Mouse (Mus musculus) G1E (cell line): Measurements from ENCODE around the gene Mmd2. TPM values are rescaled to one million over a fixed set of nuclear protein-coding genes. Genes with fewer than 3 reads are reported as not detected.

Source experiments
- ATAC-seq: 2 replicates; pipeline ENCODE4 v1.8.0; 2016; ENCODE audit warnings: mild to moderate bottlenecking; ENCODE audit not compliant: insufficient number of reproducible peaks, poor library complexity, low FRiP score, severe bottlenecking; ENCODE audit errors: extremely low read depth
- DNase-seq: peaks from one replicate; pipeline ENCODE4 v3.0.0; 2012; ENCODE audit warnings: low spot score
- H3K27me3 ChIP-seq: 2 replicates; pipeline ENCODE4 v1.6.1; 2012; ENCODE audit warnings: mild to moderate bottlenecking, low read length, inconsistent platforms; ENCODE audit not compliant: insufficient read depth
- H3K36me3 ChIP-seq: replicated peaks from 2 replicates; pipeline ENCODE3; 2012; ENCODE audit warnings: mild to moderate bottlenecking, inconsistent platforms
- H3K4me1 ChIP-seq: 2 replicates; pipeline ENCODE4 v1.6.1; 2012; ENCODE audit warnings: low read depth, low read length, inconsistent platforms, mixed read lengths; ENCODE audit not compliant: insufficient read depth
- H3K4me3 ChIP-seq: 2 replicates; pipeline ENCODE4 v1.5.1; 2012; ENCODE audit warnings: low read depth, mild to moderate bottlenecking, inconsistent platforms, low read length, moderate library complexity, mixed read lengths
- H3K9me3 ChIP-seq: replicated peaks from 2 replicates; pipeline ENCODE4 v1.6.1; 2012; ENCODE audit warnings: inconsistent platforms
- CTCF ChIP-seq: IDR thresholded peaks from 2 replicates; pipeline ENCODE4 v1.5.1; 2012; ENCODE audit warnings: low read depth, low read length, inconsistent platforms, mixed read lengths
- GATA1 ChIP-seq: IDR thresholded peaks from 2 replicates; pipeline ENCODE4 v1.6.1; 2012; ENCODE audit warnings: borderline replicate concordance, low read length, inconsistent platforms, mixed read lengths
- GATA2 ChIP-seq: IDR thresholded peaks from 2 replicates; pipeline ENCODE4 v1.6.1; 2012; ENCODE audit warnings: low read depth, low read length, inconsistent platforms, borderline replicate concordance
- POLR2AphosphoS5 ChIP-seq: IDR thresholded peaks from 2 replicates; pipeline ENCODE4 v1.6.1; 2012; ENCODE audit warnings: low read depth, low read length, inconsistent platforms; ENCODE audit not compliant: insufficient replicate concordance
- TAL1 ChIP-seq: conservative IDR thresholded peaks from 2 replicates; pipeline ENCODE4 v1.6.1; 2012; ENCODE audit warnings: low read depth, low read length, inconsistent platforms, mixed read lengths
- polyA plus RNA-seq: library from polyadenylated mRNA; stranded (reverse); fragments of >175 nt; gene quantifications from 2 replicates; pipeline ENCODE4 v1.2.3, GENCODE M21; 2012
- total RNA-seq, 2 experiments: library from RNA; stranded (forward) in 1 of 2; stranded (reverse) in 1 of 2; fragments of 200-1000 nt in 1 of 2; fragments of >200 nt in 1 of 2; fragmentation: Nextera tagmentation in 1 of 2; gene quantifications; 2 replicates each; pipeline ENCODE4 v1.2.3; 2014 to 2017

Mmd2 gene
- total and polyA plus RNA-seq, 3 experiments, result 0.16 TPM; not detected in 2

- no peaks in the 10 kb centered on the region for H3K9me3 ChIP-seq
- H3K27me3 ChIP-seq, result no peaks in the 10 kb centered on the region
- no peak for ATAC-seq
- no peak for DNase-seq
- peaks cover 6% of the 10 kb centered on the region for H3K4me1 ChIP-seq
- peaks cover 72% of the 10 kb centered on the region for H3K36me3 ChIP-seq
- TF ChIP-seq POLR2AphosphoS5 (no peak), TAL1 (no peak), GATA1 (no peak), GATA2 (no peak), CTCF (no peak)
- no peak overlapping the region for H3K4me3 ChIP-seq
Measured at GRCm38 (mm10) chr5:142641331-142642051, 32.9 kb upstream of the Mmd2 start.

GRCm38 (mm10) chr5:142640088-142640487 lies 31.5 kb upstream of the Mmd2 start:
- H3K4me1 ChIP-seq, result peaks cover 7% of the 10 kb centered on the region
- H3K27me3 ChIP-seq, result no peaks in the 10 kb centered on the region
- no peaks in the 10 kb centered on the region for H3K9me3 ChIP-seq
- TF ChIP-seq GATA2 (no peak), TAL1 (no peak), POLR2AphosphoS5 (no peak), CTCF (no peak), GATA1 (no peak)
- no peak overlapping the region for H3K4me3 ChIP-seq
- DNase-seq (no peak), ATAC-seq (no peak)
- H3K36me3 ChIP-seq, result peaks cover 82% of the 10 kb centered on the region

GRCm38 (mm10) chr5:142637823-142638222 lies 29.2 kb upstream of the Mmd2 start:
- Histone ChIP-seq H3K27me3 (no peaks in the 10 kb centered on the region), H3K36me3 (peaks cover 100% of the 10 kb centered on the region), H3K4me1 (peaks cover 7% of the 10 kb centered on the region), H3K9me3 (no peaks in the 10 kb centered on the region), H3K4me3 (no peak overlapping the region)
- ATAC-seq (no peak), DNase-seq (no peak)
- TF ChIP-seq TAL1, result no peak
- no peak for TF ChIP-seq GATA1
- TF ChIP-seq GATA2, result no peak
- TF ChIP-seq CTCF, result no peak
- no peak for TF ChIP-seq POLR2AphosphoS5

GRCm38 (mm10) chr5:142630224-142630623 lies 21.6 kb upstream of the Mmd2 start:
- peak; percentile 60 for DNase-seq
- TF ChIP-seq TAL1, result no peak
- no peak for TF ChIP-seq CTCF
- TF ChIP-seq GATA2, result no peak
- TF ChIP-seq GATA1, result no peak

GRCm38 (mm10) chr5:142629663-142630025 lies 21.0 kb upstream of the Mmd2 start:
- Histone ChIP-seq H3K4me1 (peaks cover 33% of the 10 kb centered on the region), H3K9me3 (no peaks in the 10 kb centered on the region), H3K4me3 (peak overlapping the region; percentile 99), H3K27me3 (peaks cover 9% of the 10 kb centered on the region), H3K36me3 (peaks cover 41% of the 10 kb centered on the region)
- ATAC-seq (no peak), DNase-seq (no peak)
- no peak for TF ChIP-seq CTCF
- TF ChIP-seq POLR2AphosphoS5, result no peak
- TF ChIP-seq GATA2, result no peak
- TF ChIP-seq TAL1, result no peak
- TF ChIP-seq GATA1, result no peak

More at GRCm38 (mm10) chr5:142630224-142630623, 21.6 kb upstream of the Mmd2 start:
- ATAC-seq, result 0 out of 2 replicates have a peak, but pooled peaks have one; percentile 46
- Histone ChIP-seq H3K36me3 (peaks cover 47% of the 10 kb centered on the region), H3K4me1 (peaks cover 33% of the 10 kb centered on the region), H3K9me3 (no peaks in the 10 kb centered on the region), H3K4me3 (peak overlapping the region; percentile 99), H3K27me3 (peaks cover 9% of the 10 kb centered on the region)

- ATAC-seq, result peak; percentile 87
- Histone ChIP-seq H3K36me3 (peaks cover 35% of the 10 kb centered on the region), H3K4me3 (peak overlapping the region; percentile 99), H3K9me3 (no peaks in the 10 kb centered on the region), H3K27me3 (peaks cover 11% of the 10 kb centered on the region), H3K4me1 (peaks cover 33% of the 10 kb centered on the region)
- DNase-seq, result peak; percentile 91
- TF ChIP-seq POLR2AphosphoS5, result peak; percentile 72
- TF ChIP-seq CTCF, result no peak
Measured at GRCm38 (mm10) chr5:142628726-142629662, 20.4 kb upstream of the Mmd2 start.
